Mouse (Mus musculus): Measurements from ENCODE around the gene Kctd13. TPM values are rescaled to one million over a fixed set of nuclear protein-coding genes. Genes with fewer than 3 reads are reported as not detected.

The Kctd13 gene
- polyA plus RNA-seq, 1 experiment from 2014 or later = 35.5 TPM

DNA sequence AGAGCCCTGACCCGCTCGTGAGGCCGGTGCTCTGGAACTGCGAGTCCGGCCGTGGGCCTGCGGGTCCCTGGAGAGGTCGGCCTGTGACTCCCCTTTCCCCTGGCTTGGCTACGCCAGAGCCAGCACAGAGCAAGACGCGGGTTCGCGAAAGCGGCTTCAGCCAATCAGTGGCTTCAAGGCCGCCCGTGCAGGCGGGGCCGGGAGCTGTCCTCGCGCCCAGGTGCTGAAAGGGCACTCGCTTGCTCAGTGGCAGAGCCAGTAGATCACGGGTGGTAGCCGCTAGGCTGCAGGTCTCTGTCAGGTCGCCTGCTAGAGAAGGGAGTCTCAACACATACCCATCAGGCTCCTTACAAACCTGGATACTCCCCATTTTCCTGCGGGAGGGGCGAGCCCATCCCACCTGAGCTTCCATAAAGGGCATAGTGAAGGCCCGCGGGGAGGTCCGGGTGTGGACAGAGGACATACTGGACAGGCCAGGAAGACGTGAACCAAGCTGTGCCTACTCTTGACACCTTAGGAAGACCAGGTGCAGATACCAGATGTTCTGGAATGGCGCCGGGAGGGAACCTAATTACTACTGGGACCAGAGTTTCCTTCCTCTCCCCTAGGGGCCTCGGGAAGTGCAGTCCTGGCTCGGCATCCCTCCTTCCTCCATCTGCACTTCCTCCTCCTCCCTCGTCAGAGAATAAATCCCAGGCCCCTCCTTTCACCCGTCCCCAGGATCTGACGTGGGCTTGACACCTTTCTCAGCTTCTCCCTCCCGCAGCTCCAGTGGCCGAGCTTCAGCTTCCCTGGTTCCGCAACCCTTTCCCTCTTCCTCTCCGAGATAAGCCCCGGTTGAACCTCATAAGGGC is 21.3 kb downstream of the Kctd13 start, which contains the start of gene Sez6l2:
TSS of gene Sez6l2 (plus strand) at position 771 of the 854 bp plus-strand sequence.
- Histone ChIP-seq H3K36me3 (peaks cover 16% of the 10 kb centered on the region), H3K27me3 (ENCODE audit: insufficient read depth, poor library complexity, severe bottlenecking) (peaks cover 55% of the 10 kb centered on the region), H3K4me3 (peak within 1 kb of the TSS; percentile 56), H3K9me3 (no peaks in the 10 kb centered on the region), H3K4me1 (replicated peaks) (peaks cover 48% of the 10 kb centered on the region), H3K27ac (peak within 1 kb of the TSS; percentile 83)
- WGBS = under 1% methylated on average over 42 of the region's 42 CpGs
- peak; percentile 93 for DNase-seq (ENCODE audit: low spot score)

DNA sequence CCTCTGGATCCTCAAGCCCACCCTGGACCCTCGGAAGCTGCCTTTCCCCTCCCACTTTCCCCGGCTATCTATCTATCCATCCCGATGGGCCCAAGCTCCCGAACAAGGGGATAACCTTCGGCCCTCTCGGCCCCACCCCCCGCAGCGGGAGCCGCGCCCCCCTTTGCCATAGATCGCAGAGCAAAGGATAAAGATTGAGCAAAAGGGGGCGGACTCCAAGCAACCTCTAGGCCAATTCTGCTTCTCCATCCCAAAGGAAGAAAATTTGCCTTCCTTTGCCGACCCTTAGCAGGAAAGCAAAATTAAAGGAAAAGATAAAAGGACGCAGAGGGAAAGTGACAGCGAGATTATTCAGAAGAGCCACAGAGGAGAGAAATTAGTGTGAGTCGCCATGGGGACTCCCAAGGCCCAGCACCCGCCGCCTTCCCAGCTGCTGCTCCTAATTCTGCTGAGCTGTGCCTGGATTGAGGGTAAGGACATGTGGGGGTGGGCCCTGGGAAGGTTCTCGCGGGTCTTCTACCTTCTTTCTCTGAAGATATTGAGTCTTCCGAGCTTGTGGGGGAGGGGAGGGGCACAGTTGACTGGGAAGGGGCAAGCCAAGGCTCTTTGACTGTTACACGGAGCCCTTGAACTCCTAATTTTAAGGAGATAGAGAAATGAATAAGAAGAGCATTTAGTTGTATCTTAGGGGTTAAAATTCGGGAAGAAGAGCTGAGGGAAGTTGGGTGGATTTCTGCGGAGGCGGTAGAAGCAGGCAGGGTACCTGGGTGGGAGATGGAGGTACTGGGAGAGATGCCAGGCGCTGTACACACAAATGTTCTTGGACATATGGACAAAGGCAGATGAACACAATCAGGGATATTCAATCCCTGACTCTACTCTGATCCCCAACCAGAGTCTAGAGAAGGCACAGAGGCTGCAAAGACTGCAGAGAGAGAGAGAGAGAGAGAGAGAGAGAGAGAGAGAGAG is 22.3 kb downstream of the Kctd13 start:
- DNase-seq (ENCODE audit: low spot score) = no peak
- Histone ChIP-seq H3K9me3 (no peaks in the 10 kb centered on the region), H3K36me3 (peaks cover 11% of the 10 kb centered on the region; the same call in 1 of the 2 replicates), H3K27ac (peak overlapping the region; percentile 83), H3K27me3 (ENCODE audit: insufficient read depth, poor library complexity, severe bottlenecking) (peaks cover 55% of the 10 kb centered on the region), H3K4me3 (peak overlapping the region; percentile 56), H3K4me1 (replicated peaks) (peaks cover 48% of the 10 kb centered on the region)
- WGBS = 5% methylated on average over 26 of the region's 26 CpGs

DNA sequence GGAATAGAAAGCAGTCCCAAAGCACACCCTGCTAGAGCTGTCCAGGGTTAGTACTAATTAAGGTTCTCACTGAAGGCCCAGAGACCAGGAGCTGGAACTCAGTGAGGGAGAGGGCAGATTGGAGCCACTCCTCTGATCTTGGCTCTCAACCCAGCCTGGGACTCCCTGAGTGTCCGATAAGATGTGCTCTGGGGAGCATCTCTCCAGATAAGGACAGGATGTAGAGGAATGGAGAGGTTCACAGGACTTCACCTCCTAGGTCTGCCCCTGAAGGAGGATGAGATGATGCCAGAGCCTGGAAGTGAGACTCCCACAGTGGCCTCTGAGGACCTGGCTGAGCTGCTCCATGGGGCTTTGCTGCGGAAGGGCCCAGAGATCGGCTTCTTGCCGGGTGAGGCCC is 23.1 kb downstream of the Kctd13 start:
- peaks cover 47% of the 10 kb centered on the region for H3K4me1 ChIP-seq (replicated peaks)
- H3K36me3 ChIP-seq = peaks cover 4% of the 10 kb centered on the region; the same call in 1 of the 2 replicates
- 24% methylated on average over 4 of the region's 4 CpGs for WGBS
- H3K9me3 ChIP-seq = no peaks in the 10 kb centered on the region
- DNase-seq (ENCODE audit: low spot score) = no peak
- H3K27me3 ChIP-seq (ENCODE audit: insufficient read depth, poor library complexity, severe bottlenecking) = peaks cover 55% of the 10 kb centered on the region
- H3K27ac ChIP-seq = no peak overlapping the region
- H3K4me3 ChIP-seq = peak overlapping the region; percentile 56

DNA sequence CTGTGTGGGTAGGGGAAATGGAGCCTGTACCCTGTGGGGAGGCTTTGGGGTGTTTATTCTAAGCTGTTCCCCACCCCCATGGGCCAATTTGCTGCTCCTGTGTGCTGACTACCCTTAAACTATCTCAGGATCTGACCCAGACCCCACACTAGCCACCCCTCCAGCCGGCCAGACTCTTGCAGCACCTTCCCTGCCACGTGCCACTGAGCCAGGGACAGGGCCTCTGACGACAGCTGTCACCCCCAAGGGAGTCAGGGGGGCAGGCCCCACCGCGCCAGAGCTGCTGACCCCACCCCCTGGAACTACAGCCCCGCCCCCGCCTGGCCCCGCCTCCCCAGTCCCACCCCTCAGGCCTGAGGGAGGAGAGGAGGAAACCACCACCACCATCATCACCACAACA is 24.0 kb downstream of the Kctd13 start:
- 0 out of 2 replicates have a peak overlapping the region, but pooled peaks have one; percentile 16 for H3K27ac ChIP-seq
- H3K9me3 ChIP-seq = no peaks in the 10 kb centered on the region
- DNase-seq (ENCODE audit: low spot score) = no peak
- WGBS = 2% methylated on average over 8 of the region's 8 CpGs
- peaks cover 46% of the 10 kb centered on the region for H3K4me1 ChIP-seq (replicated peaks)
- no peaks in the 10 kb centered on the region for H3K36me3 ChIP-seq
- peak overlapping the region; percentile 56; the same call in 1 of the 2 replicates for H3K4me3 ChIP-seq
- H3K27me3 ChIP-seq (ENCODE audit: insufficient read depth, poor library complexity, severe bottlenecking) = peaks cover 55% of the 10 kb centered on the region

DNA sequence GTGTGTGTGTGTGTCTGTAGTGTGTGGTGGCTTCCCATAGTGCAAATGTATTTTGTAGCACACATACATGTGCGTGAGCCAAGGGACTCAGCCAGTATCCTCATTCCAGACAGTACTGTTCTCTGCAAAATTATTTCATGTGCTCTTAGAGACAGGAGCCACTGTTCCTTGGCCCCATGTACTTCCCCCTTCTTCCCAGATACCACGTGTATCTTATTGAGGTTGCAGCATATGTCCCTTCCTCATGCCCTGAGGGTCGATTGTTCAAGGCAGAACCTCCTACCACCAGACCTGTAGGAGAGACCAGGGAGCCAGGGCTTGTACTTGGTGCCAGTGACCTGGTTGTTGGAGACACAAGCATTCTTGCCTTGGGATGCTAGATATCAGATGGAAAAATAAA is 26.4 kb downstream of the Kctd13 start:
- WGBS = 68% methylated on average over 3 of the region's 3 CpGs
- no peak overlapping the region for H3K27ac ChIP-seq
- H3K4me3 ChIP-seq = no peak overlapping the region
- peaks cover 36% of the 10 kb centered on the region for H3K27me3 ChIP-seq (ENCODE audit: insufficient read depth, poor library complexity, severe bottlenecking)
- no peak for DNase-seq (ENCODE audit: low spot score)
- H3K9me3 ChIP-seq = no peaks in the 10 kb centered on the region
- no peaks in the 10 kb centered on the region for H3K36me3 ChIP-seq
- H3K4me1 ChIP-seq (replicated peaks) = peaks cover 26% of the 10 kb centered on the region

DNA sequence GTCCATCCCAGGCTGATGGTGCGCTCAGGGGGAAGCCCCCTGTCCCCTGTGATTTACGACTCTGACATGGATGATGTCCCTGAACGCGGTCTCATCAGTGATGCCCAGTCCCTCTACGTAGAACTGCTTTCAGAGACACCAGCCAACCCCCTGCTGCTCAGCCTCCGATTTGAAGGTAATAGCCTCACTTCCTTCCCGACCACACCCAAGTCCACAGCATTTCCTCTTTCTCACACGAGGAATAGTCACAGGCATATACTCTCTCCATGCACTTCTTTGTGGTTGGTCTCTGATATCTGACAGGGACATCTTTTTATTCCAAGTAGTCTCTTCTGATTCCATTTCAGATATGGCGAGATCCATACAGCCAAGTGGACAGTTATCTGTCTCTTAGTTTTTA is 31.1 kb downstream of the Kctd13 start:
- Histone ChIP-seq H3K9me3 (no peaks in the 10 kb centered on the region), H3K27ac (no peak overlapping the region), H3K36me3 (peaks cover 5% of the 10 kb centered on the region; the same call in 1 of the 2 replicates), H3K4me1 (replicated peaks) (peaks cover 4% of the 10 kb centered on the region; the same call in 1 of the 2 replicates), H3K27me3 (ENCODE audit: insufficient read depth, poor library complexity, severe bottlenecking) (peaks cover 36% of the 10 kb centered on the region), H3K4me3 (no peak overlapping the region)
- WGBS = 83% methylated on average over 9 of the region's 9 CpGs
- DNase-seq (ENCODE audit: low spot score) = no peak

DNA sequence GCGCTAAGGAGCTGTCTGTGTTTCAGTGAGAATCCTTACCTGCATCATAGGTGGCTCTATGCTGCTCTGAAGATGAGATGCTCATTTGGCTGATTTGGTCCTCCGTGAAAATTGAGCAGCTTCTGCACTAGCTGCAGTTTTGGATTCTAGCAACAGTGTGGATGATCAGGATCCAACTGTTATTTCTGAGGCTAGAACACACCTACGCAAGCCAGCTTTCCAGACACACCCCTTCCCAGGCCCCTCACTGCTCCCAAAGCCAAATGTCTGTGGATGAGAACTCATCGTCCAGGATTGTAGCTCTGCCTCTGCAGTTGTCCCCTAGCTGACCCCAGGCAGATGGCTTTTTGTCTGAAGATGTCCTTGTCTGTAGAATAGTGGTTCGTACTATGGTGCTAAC is 32.4 kb downstream of the Kctd13 start:
- WGBS = 91% methylated on average over 5 of the region's 5 CpGs

DNA sequence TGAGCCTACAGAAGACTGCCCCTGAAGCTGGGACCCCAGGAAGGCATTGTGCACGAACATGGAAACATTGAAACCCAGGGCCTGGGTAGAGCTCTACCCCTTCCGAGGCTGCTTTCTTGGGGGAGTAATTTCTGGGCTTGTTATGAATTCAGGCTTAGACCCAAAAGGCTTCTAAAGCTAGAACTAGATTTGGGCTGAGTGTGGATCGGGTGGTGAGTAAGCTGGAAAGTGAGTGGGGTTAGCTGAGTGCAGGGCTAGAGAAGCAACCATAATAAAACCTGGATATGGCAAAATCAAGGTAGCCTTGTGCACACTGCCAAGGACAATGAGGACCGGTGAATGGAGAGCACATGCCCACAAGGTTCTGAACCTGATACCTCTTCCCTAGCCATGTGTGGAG is 33.3 kb downstream of the Kctd13 start:
- Histone ChIP-seq H3K27ac (no peak overlapping the region), H3K36me3 (peaks cover 10% of the 10 kb centered on the region; the same call in 1 of the 2 replicates), H3K4me3 (no peak overlapping the region), H3K4me1 (replicated peaks) (peaks cover 4% of the 10 kb centered on the region; the same call in 1 of the 2 replicates), H3K27me3 (ENCODE audit: insufficient read depth, poor library complexity, severe bottlenecking) (peaks cover 36% of the 10 kb centered on the region), H3K9me3 (no peaks in the 10 kb centered on the region)
- WGBS = 90% methylated on average over 4 of the region's 4 CpGs
- no peak for DNase-seq (ENCODE audit: low spot score)

More for the DNA sequence above, 32.4 kb downstream of the Kctd13 start:
- Histone ChIP-seq H3K36me3 (peaks cover 5% of the 10 kb centered on the region; the same call in 1 of the 2 replicates), H3K27ac (no peak overlapping the region), H3K4me3 (no peak overlapping the region), H3K4me1 (replicated peaks) (peaks cover 4% of the 10 kb centered on the region; the same call in 1 of the 2 replicates), H3K9me3 (no peaks in the 10 kb centered on the region), H3K27me3 (ENCODE audit: insufficient read depth, poor library complexity, severe bottlenecking) (peaks cover 36% of the 10 kb centered on the region)
- no peak for DNase-seq (ENCODE audit: low spot score)

DNA sequence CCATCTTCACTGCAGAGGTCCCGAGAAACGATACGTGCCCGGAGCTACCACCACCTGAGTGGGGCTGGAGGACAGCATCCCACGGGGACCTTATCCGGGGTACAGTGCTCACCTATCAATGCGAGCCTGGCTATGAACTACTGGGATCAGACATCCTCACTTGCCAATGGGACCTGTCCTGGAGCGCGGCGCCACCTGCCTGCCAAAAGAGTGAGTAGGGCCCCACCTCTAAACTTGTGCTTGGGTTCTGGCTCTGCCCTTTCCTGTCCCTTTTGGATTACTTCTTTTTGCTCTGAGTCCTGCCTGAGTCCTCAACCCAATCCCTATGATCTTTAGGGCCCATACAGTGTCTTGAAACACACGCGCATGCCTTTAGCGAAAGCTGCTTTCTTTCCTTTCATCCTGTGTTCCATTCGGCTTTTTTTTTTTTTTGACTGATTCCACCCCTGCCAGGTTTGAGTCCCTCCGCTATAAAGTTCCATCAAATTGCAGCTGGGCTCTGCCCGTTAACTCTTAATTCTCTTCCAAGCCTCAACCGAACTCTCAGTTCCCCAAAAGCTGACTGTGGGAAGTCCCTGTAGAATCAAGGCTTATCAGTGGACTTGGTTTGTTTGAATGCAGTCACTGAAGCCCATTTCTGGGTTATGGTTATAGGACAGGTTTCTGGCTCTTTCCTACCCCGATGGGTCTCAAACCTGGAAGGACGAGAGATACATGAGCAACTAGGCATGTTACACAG is 35.0 kb downstream of the Kctd13 start:
- DNase-seq (ENCODE audit: low spot score) = peak; percentile 43
- Histone ChIP-seq H3K4me1 (replicated peaks) (peaks cover 11% of the 10 kb centered on the region; the same call in 1 of the 2 replicates), H3K4me3 (no peak overlapping the region; the same call in 1 of the 2 replicates), H3K9me3 (no peaks in the 10 kb centered on the region), H3K27me3 (ENCODE audit: insufficient read depth, poor library complexity, severe bottlenecking) (peaks cover 36% of the 10 kb centered on the region), H3K36me3 (peaks cover 21% of the 10 kb centered on the region; the same call in 1 of the 2 replicates), H3K27ac (no peak overlapping the region)
- WGBS = 26% methylated on average over 19 of the region's 19 CpGs

DNA sequence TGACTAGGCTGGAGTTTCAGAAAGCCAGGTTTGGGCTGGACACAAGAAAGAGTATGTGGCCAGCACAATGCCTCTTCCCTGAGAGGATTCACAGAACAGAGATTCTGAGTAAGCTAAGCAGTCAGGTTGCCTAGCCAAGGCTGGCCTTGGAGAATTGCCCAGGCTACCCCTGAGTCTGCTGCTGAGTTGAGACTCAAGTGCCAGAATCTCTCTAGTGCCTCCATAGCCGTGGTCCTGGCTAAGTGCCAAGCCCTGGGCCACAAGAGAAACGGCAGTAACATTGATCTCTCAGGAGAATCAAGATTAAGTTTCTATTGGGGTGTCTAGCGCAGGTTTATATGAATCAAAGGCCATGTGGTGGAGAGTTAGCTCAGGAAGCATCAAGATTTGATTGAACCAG is 36.9 kb downstream of the Kctd13 start:
- H3K27ac ChIP-seq = no peak overlapping the region
- WGBS = 81% methylated on average over 3 of the region's 3 CpGs
- peaks cover 11% of the 10 kb centered on the region; the same call in 1 of the 2 replicates for H3K4me1 ChIP-seq (replicated peaks)
- no peak overlapping the region for H3K4me3 ChIP-seq
- H3K27me3 ChIP-seq (ENCODE audit: insufficient read depth, poor library complexity, severe bottlenecking) = peaks cover 36% of the 10 kb centered on the region
- no peak for DNase-seq (ENCODE audit: low spot score)
- H3K9me3 ChIP-seq = no peaks in the 10 kb centered on the region
- peaks cover 28% of the 10 kb centered on the region for H3K36me3 ChIP-seq

DNA sequence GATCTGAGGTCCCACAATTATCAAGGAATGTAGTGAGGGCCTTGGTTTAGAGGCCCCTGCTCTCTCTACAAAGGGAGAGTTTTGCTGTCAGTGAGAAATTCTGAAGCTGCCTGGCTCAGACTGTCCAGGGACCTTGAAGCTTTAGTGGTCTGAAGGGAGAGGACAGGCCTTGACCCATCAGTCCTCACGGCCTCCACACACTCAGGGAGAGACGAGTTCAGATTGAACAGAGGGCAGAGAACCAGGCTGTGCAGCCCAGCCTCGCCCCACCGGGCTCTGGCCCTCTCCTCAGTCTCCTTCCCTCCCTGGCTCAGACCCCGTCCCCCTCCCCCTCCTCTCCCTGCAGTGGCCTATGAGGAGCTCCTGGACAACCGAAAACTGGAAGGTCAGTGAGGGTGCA is 38.7 kb downstream of the Kctd13 start:
- H3K4me1 ChIP-seq (replicated peaks) = peaks cover 11% of the 10 kb centered on the region; the same call in 1 of the 2 replicates
- 0 out of 2 replicates have a peak overlapping the region, but pooled peaks have one; percentile 35 for H3K27ac ChIP-seq
- no peaks in the 10 kb centered on the region for H3K9me3 ChIP-seq
- DNase-seq (ENCODE audit: low spot score) = no peak
- peaks cover 23% of the 10 kb centered on the region for H3K27me3 ChIP-seq (ENCODE audit: insufficient read depth, poor library complexity, severe bottlenecking)
- H3K4me3 ChIP-seq = no peak overlapping the region
- peaks cover 31% of the 10 kb centered on the region for H3K36me3 ChIP-seq
- 66% methylated on average over 6 of the region's 6 CpGs for WGBS

DNA sequence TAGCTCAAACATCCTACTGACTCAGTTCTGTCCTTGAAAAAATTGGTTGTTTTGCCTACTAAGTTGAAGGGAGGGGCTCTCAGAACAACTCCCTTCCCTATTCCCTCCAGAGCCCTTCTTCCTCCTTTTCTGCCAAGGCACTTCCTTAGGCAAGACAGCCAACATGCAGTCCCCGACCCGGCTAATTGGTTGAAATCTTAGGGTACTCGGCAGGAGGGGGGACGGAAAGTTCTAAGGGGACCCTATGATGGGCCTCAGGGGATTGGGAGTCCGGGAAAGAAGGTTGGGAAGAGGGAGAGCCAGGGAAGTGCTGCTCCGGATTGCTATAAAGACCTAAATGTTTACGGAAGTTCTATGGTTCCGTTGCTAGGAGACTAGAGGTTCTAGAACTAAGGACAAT is 46.8 kb downstream of the Kctd13 start:
- H3K27me3 ChIP-seq (ENCODE audit: insufficient read depth, poor library complexity, severe bottlenecking) = no peaks in the 10 kb centered on the region
- peaks cover 33% of the 10 kb centered on the region for H3K36me3 ChIP-seq
- no peak for DNase-seq (ENCODE audit: low spot score)
- WGBS = 14% methylated on average over 8 of the region's 8 CpGs
- no peaks in the 10 kb centered on the region for H3K9me3 ChIP-seq
- peak overlapping the region; percentile 98 for H3K4me3 ChIP-seq
- H3K27ac ChIP-seq = peak overlapping the region; percentile 99
- peaks cover 27% of the 10 kb centered on the region for H3K4me1 ChIP-seq (replicated peaks)

All from hindbrain, embryonic 10.5 days (tissue).